Mouse (Mus musculus) c-Kit-positive CD71-positive TER-119-negative erythroid progenitor cells, embryonic 14.5 days (primary cell): ENCODE measurements at regions not wholly inside any gene's neighbourhood (a gene's known extent, or its start where the extent isn't known, plus 50 kb on each side); places are given as distances from the start of the nearest gene placed in this dataset.
"Not testable (repeated sequence)": the region's sequence is repeated elsewhere in the genome, so short reads cannot be mapped to it uniquely, and the experiment has no call there.

Source experiments
- DNase-seq: peaks from one replicate; pipeline ENCODE4 v3.0.0-alpha.2; 2013; ENCODE audit warnings: low read depth

DNA sequence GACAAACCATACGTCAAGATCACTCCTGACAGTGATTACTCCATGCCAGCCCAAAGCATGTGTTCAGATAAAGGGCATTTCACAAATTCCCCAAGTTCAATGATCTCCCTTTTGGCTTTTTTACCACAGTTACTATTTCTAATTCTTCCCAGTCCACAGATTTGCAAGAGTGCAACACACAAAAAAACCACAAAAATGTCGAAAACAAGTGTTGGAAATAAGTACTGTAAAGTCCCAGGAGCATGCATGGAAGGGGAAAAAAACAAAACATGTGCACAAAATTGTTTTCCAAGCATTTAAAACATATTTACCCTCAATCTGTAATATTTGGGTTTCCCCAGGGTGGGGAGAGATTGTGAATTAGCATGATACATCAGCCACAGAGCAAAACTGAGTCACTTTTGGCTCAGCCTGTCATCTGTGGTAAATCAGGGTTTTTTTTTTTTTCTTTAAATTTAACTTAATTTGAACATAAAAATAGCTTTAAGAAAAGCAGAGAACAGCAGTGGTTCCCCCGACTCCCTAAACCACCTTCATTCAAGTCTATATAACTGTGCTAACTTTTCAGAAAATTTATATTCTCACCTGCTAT lies 351.3 kb upstream of the Intu start:
- no peak for DNase-seq

DNA sequence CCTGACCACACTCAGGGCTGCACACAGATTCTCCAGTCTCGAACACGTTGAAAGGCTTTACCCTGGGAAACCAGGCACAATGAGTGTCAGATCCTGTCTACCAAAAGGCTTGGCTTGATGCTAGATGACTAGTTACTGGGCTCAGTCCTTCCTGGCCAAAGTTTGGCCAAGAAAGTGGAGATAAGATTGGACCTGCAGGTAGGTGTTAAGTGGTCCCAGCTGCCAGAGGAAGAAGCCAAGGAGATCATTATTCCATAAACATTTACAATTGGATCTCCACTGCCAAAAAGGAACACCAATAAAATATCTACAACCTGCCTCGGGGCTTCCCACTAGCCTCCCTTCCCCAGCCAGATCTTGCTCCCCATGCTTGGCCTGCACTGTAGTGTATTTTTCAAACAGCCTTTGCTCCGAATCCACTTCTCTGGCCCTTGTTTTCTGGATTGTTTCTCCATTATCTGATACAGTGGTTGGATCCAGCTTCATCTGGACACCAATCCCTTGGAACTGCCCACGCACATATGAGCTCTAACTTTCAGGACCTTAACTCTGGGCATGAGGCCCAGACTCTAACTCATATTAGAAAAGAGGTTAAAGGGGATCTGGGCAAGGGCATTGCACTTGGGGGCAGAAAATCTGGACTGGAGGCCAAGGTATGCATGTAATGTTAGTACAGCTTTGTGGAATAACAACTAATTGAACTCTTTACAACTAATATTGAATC lies 345.3 kb upstream of the Intu start:
- no peak for DNase-seq

DNA sequence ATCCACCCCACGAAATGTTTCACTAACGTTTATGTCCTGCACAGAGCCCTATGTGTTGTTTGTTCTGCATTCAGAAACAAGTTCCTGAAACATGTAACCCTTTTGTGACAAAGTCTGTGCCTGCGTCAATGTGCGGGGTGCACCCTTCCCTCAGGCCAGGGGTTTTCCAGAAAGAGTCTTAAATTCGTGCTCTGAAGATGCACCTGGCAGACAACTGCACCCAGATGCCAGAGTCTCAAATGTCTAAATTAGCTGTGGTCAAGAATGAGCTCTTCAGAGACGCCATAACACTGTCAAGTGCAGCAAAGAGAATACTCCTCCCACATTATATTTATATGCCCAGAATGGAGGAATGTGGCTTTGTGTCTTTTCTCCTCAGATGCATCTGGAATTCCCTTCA lies 341.6 kb upstream of the Intu start:
- no peak for DNase-seq

DNA sequence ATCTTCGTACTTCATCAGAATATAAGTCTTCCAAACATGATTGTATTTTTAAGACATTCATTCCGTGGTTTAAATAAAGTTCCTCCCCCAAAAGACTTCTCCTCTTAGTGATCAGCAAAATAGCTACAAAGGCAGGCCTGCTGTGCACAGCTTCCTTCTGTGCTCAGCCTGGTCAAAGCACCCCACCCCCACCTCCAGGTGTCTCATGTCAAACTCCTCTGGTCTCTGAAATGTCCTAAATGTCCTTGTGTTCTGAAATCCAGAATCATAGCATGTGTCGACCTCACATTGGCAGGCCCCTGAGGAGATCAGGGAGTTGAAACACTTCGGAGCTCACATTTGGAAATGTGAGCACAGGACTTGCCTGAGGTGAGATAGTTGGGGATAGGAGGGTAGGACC lies 341.1 kb upstream of the Intu start:
- DNase-seq = no peak

DNA sequence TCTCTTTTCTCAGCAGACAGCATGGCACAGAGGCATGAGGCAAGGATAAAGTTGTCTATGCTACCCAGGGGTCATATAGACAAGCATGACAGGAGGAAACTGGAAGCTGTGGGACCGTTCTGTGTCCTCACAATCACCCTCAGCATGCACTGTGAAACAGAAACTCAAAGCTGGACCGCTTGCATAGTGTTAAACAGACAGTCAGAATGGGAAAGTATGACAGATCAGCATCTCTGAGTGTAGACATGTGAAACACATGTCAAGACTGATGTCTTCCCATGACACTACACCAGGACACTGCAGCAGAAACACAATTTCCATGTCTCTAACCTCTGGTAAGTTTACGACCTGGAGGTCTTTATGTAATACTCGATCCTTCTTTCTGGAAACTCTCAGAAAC lies 330.9 kb upstream of the Intu start:
- DNase-seq = no peak

DNA sequence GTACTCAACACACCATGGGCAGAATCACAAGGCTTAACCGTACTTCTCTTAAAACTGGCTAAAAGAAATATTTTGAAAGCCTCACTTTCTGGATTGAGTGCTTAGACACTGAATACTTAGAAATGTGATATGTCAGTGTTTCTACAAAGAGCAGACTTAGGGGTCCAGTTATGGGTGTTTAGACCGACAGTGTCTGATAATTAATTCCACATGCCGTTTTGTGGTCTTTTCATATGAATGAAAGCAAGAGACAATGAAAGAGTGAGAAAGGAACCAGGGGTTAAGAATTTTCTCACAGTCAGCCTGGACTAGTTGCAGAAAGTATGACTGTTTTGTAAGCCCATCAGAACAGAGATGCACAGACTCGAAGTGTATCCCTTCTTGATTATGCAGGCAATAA lies 324.8 kb upstream of the Intu start:
- DNase-seq = no peak

DNA sequence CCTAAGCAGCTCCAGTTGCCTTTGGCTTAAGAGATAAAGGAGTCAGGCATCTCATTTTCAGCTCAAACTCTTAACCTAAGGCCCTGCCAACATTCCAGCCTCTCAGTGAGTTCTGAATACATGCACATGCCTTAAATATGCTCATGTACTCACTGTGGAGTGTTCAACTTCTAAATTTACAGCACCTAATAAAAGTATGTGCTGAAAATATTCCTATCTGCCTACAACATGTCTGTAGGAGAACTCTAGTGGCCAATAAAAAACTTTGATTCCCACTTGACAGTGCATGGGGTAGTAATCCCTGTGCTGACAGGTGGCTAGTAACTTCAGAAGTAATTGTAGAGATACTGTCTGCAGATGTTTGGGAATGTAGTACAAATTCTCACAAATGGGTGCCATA lies 319.3 kb upstream of the Intu start:
- DNase-seq = no peak

DNA sequence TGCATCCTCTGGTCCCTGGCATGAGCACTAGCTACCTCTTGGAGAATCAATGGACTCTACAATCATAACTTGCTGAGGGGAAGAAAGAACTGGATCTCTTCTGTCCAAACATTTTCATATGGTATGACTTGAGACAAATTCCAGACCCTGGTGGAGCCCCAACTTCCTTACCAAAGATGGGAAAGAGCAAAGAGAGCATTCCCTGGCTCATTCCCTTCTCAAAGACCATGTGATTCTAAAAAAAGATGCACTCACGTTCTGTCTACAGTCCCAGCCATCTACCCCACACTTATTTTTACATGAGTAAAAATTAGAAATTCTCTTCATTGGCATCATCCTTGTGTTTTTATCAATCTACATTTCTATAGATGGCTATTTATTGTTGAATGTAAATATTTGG lies 304.3 kb upstream of the Intu start:
- DNase-seq = no peak

DNA sequence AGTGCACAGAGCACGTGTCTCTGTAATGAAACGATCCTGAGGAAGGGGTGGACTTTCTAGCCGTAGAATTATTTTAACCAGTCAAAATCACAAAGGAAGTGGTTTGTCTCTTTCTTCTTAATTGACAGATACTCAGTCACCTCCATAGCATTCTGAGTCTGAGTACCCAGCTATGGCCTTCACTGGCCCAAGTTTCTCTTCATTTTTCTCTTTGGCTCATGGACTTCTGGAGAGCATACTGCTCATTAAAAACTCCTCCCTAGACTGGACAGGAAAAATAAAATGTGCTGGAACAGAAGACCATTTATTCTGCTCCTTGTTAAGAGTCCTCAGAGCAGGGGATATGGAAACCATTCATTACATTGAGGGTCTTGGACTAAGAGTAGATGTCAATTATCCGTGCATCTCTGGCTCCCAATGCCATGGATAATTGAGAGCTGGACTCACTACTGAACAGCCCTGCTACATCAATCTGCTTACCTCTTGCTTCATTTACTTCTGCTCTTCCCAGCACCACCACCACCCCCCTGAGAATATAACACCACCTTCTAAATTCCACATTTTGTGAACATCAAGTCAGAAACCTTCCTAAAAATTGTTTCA lies 287.5 kb upstream of the Intu start:
- no peak for DNase-seq

DNA sequence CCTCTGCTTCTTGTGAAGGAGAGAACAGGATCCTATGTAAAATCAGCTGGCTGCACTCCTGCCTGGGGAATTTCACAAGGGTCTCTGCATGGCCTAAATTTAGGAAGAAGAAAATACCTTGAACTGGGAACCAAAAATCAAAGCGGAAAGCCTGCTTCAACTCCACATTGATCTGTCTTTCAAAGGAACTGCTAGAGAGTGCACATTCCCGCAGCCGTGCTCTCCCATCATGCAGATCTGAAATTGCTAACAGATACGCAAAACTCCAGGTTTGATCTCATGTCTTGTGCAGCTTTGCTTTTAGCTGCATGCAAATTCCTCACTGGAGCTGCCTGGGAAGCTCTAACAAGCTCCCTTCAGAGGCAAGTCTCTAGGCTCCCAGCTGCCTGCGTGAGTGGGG lies 276.7 kb upstream of the Intu start:
- no peak for DNase-seq

DNA sequence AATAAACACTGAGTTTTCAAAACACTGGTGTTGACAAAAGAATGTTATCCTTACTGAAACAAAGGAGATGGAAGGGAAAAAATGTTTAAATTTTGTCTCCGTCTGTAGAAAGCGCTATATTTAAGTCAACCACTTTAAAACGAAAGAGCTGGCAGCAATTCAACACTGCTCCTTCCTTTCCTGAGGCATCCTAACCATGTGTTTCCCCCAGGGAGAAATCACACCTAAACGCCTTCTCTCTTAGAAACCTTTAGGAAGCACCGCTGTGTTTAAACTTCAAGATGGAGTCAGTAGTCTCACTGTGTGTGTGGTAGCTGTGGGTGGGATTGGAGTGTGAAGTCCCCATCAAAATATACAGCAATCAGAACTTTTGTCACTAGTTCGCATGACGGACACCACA lies 268.6 kb upstream of the Intu start:
- no peak for DNase-seq

DNA sequence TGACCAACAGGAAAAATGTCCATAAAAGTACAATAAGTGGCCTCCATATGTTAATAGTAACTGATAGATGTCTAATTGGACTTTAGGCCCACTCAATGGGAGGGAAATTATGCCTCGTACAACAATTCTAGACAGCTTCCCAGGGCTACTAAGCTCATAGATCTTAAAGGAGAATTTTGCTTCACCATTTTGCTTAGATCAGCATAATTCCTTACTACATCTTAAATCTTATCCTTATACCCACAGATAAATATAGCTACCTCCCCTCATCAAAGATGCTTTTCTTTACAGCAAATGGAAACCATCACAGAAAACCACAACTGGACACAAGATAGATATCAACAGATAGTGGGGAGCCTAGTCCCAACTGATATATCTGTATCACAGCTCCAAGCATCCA lies 263.6 kb upstream of the Intu start:
- DNase-seq = no peak

DNA sequence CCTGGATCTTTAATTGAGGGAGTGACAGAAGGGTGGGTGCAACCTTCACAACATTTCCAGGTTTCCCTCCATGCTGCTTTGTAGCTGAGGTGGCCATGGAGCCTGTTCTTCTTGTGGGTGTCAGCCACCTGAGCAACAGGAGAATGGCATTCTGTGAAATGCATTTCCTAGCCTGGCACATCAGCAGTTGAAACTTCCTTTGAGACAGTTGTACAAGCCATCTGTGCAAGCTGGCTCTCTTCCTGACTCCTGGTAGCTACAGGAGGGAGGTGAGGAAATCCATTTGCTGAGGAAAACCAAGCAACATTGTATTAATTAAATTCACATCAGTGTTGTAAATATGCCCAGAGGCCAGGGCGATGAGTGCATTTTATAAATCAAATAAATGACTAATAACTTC lies 248.2 kb upstream of the Intu start:
- DNase-seq = no peak

DNA sequence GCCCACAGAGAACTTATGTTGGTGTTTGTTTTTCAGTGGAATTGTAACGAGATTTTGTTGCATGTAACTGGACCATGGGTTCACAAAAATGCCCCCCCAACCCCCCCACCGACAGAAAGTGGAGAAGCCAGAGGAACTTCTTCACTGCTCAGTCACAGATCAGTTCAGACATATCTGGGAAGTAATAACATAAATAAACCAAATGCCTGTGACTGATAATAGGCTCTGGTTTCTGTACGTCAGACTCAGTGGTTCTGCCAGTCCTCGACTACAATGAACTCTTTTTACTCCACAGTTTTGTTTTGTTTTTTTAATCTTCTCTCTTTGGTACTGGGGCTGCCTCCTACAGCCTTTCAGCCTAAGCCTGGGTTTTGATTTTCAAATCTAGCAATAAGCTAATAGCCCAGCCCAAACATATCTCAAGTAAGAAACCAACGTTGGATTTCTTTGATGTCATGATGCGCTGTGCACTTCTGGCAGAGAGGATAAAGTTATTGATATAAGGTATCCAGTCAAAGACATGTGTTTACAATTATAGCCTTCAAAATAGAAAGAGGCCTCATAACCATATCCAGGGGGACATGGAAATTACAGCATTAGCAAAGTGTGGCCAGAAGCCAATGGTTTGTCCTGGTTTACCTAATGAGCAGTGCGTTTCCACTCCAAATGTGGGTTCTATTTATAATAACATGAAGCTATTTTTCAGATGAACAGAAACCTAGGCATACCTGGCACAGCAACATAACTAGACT lies 244.0 kb upstream of the Intu start:
- no peak for DNase-seq

DNA sequence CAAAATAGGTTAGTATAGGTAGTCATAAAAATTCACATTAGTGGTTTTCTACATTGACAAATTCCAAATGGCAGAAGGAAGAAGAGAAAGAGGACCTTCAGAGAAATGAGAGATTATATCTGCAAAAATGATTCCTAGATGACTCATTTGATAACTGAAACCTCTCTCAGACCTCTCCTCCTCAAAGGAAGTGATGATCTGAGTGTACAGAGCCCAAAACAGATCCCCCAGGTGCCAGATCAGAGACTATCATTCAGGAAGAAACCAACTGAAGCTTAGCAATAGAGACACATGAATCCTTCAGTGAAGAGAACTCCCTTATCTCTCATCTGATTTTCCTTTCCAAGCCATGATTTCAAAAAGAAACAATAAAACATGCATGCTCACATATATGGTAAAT lies 234.0 kb upstream of the Intu start:
- no peak for DNase-seq

DNA sequence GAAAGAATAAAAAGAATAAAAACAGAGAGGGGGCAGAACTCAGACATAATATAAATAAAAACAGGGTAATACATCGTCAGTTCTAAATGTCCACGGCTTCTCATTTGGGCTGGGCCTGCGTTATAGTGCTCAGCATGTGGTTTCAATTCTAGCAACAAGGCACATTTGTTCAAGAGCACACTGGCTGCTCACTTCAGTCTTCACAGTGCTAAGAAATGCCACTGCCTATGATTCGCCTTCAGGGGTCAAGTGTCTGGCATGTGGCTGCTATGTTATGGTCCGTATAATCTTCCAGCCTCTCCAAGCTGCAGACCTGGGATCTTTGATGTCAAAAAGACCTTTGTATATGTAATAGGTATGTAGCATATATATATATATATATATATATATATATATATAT lies 210.8 kb upstream of the Intu start:
- DNase-seq = no peak

DNA sequence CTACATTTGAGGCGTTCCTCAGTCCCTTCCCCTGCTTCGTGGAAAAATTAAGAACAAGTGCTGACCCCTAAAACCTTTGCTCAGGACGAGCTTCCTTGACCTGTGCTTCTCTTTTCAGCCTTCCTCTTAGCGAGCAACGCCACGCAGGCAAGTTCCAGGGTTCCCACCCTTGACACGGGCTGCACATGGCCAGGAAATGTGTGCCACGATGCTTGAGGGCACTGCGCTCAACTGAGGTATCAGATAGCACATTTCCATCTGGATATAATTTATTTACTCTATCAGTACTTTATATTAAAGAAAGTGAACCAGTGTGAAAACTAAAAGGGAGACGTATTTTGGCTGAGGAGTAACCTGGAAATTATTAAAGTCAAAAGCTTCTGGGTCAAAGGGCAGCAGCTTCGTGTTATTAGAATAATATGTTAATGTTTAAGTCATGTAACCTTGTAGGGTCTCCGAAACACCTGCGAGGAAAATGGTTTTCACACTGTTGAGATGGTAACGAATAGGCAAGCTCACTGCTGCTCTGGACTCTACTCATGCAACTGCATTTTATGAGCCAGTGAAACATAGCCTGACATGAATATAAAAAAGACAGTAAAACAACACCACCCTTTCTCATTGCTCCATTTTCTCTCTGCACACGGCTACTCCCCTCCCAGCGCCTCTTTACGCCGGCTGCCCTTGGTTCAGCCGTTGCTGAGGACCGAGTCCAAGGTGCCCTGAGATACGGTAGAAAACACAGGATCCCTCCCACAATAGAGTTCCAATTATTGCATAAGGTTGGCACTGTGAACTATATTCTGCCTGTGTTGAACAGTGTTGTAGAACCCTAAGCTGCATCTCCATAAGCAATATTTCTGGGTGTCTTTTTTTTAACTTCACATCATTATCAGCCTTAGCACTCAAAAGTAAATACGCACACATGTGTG lies 204.9 kb upstream of the Intu start:
- DNase-seq = no peak

DNA sequence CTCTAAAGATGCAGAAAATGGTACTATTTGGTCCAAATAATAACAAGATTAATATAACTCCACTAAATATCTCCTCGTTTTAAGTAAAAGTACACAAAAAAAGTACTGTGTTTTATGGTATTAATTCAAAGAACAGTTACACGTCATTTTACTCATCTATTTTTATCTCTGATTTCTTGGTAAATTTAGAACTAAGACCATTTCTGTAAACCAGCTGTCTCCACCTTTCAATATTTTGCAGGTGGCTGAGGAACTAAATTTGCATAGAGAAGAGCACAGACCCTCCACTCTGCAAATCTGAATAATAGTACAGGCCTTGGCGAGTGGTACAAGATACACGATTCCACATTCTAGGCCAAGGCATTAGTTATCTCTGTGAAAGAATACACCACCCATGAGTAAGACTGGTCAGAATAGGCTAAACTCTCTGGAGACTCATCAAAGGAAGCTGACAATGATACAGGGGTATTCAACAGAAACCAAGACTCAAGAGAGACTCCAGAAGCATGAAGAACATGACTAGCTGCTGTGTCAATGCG lies 191.5 kb upstream of the Intu start:
- no peak for DNase-seq

DNA sequence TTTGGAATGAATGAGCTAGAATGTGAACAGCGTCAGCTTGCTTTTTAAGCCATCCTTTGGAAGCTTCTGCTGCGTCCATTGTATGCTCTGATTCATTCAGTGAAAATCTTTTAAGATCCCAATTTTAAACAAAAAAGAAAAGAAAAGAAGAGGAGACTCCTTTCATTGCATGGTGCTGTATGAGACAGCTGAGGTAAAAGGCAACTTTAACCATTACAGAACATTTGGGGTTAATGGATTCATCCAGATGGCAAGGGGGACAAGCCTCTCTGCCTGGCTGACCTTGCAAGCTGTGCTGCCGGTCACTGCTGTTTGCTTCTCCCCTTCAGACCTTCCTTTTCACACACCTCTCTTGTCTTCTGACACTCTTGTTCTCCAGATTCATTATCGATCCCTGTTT lies 176.0 kb upstream of the Intu start:
- DNase-seq = no peak

DNA sequence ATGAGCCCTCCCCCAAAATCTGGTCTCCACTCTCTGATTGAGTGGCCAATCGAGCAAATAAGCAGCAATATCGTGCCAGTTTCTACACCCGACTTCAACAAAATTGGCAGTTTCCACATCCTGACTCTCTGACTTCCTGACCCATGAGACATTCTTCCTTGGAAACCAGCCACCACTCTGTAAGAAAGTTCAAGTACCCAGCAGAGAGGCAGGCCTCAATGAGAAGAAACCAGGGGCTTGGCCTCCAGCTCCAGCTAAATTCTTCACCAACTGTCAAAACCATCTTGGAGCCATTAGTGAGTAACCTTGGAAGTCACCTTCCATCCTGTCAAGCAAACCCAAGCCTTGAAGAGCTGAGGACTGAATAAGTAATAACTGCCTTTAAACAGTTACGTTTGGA lies 162.7 kb upstream of the Intu start:
- DNase-seq = no peak

DNA sequence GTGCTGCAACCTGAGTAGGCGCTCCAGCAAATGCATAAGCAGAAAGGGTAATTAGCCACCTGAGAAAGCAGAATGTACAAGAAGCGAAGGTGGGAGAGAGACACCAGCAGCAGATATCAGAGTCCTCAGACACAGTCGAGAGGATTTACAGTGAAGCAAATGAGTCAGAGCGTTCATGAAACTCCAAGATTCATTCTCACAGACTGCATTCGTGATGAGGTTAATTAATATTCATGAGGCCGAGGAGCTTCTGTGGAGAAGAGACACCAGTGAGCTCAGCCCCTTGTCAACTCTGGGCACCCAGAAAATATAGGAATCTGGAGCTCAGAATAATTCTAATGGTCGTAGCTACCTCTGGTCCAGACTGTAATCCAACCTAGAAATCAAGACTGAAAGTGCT lies 159.7 kb upstream of the Intu start:
- no peak for DNase-seq

DNA sequence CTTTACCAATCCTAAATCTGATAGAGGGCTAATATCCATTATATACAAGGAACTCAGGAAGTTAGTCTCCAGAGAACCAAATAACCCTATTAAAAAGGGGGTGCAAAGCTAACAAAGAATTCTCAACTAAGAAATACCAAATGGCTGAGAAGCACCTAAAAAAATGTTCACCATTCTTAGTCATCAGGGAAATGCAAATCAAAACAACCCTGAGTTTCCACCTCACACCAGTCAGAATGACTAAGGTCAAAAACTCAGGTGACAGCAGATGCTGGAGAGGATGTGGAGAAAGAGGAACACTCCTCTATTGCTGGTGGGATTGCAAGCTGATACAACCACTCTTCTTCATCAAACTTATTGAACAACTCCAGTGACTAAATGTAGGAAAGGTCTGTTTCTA lies 154.9 kb upstream of the Intu start:
- DNase-seq = not testable (repeated sequence)
